Mouse (Mus musculus) hindbrain, embryonic 12.5 days (tissue): ENCODE measurements around the gene Foxl1. TPM values are rescaled to one million over a fixed set of nuclear protein-coding genes. Genes with fewer than 3 reads are reported as not detected.

ENCODE experiments used
- ATAC-seq: fragments of 200-750 bp; cut with Nextera tagmentation; 2 replicates; pipeline ENCODE4 v1.8.0; 2017; ENCODE audit warnings: moderate TSS enrichment; ENCODE audit not compliant: low FRiP score
- H3K27ac ChIP-seq: fragments of 300-500 bp; sonication (generic); 2 replicates; pipeline ENCODE4 v1.5.1; 2016; ENCODE audit warnings: mild to moderate bottlenecking
- H3K27me3 ChIP-seq: fragments of 300-500 bp; sonication (generic); 2 replicates; pipeline ENCODE4 v1.6.1; 2016; ENCODE audit warnings: mild to moderate bottlenecking
- H3K36me3 ChIP-seq: fragments of 300-500 bp; sonication (generic); 2 replicates; pipeline ENCODE4 v1.6.1; 2016; ENCODE audit warnings: mild to moderate bottlenecking
- H3K4me1 ChIP-seq: fragments of 300-500 bp; sonication (generic); 2 replicates; pipeline ENCODE4 v1.6.1; 2016
- H3K4me2 ChIP-seq: fragments of 300-500 bp; sonication (generic); replicated peaks from 2 replicates; pipeline ENCODE4 v1.6.1; 2016; ENCODE audit warnings: mild to moderate bottlenecking
- H3K4me3 ChIP-seq: fragments of 300-500 bp; sonication (generic); 2 replicates; pipeline ENCODE4 v1.5.1; 2016; ENCODE audit warnings: mild to moderate bottlenecking
- H3K9ac ChIP-seq: fragments of 300-500 bp; sonication (generic); 2 replicates; pipeline ENCODE4 v1.6.1; 2016; ENCODE audit warnings: mild to moderate bottlenecking, moderate library complexity
- H3K9me3 ChIP-seq: fragments of 300-500 bp; sonication (generic); replicated peaks from 2 replicates; pipeline ENCODE4 v1.6.1; 2016; ENCODE audit warnings: mild to moderate bottlenecking
- WGBS: fragments of 180-500 bp; shearing (Covaris S2); methylation state at CpG from one replicate; pipeline ENCODE4 v1.1.7; 2016; 5-methylcytosine and 5-hydroxymethylcytosine counted together
- polyA plus RNA-seq: library from polyadenylated mRNA; unstranded; fragments of >200 nt; fragmentation: Nextera tagmentation; extraction: Ambion mirVana; gene quantifications from 2 replicates; pipeline ENCODE4 v1.2.1, GENCODE M21; 2016

Foxl1 gene
- polyA plus RNA-seq = 1.8 and 2.2 TPM in 2 replicates

GRCm38 (mm10) chr8:121127756-121128375 is at the start of gene Foxl1:
TSS of gene Foxl1 (plus strand) at chr8:121127940.
- Histone ChIP-seq H3K27ac (no peak within 1 kb of the TSS), H3K4me1 (peaks cover 22% of the 10 kb centered on the region), H3K4me3 (peak within 1 kb of the TSS; percentile 13), H3K27me3 (peaks cover 97% of the 10 kb centered on the region), H3K9me3 (peaks cover 6% of the 10 kb centered on the region; the same call in 1 of the 2 replicates), H3K9ac (no peak within 1 kb of the TSS), H3K36me3 (no peaks in the 10 kb centered on the region), H3K4me2 (peak within 1 kb of the TSS; percentile 33)
- ATAC-seq = no peak
- WGBS = under 1% methylated on average over 43 of the region's 43 CpGs

- Histone ChIP-seq H3K9me3 (peaks cover 3% of the 10 kb centered on the region; the same call in 1 of the 2 replicates), H3K27ac (no peak overlapping the region), H3K27me3 (peaks cover 99% of the 10 kb centered on the region), H3K9ac (no peak overlapping the region), H3K4me3 (no peak overlapping the region), H3K4me2 (no peak overlapping the region), H3K36me3 (no peaks in the 10 kb centered on the region), H3K4me1 (peaks cover 14% of the 10 kb centered on the region)
- 3% methylated on average over 14 of the region's 14 CpGs for WGBS
- ATAC-seq = no peak
Observed at GRCm38 (mm10) chr8:121078721-121079120, 49.0 kb upstream of the Foxl1 start.

- 2% methylated on average over 7 of the region's 7 CpGs for WGBS
- Histone ChIP-seq H3K4me1 (peaks cover 18% of the 10 kb centered on the region), H3K4me2 (no peak overlapping the region), H3K9me3 (peaks cover 3% of the 10 kb centered on the region; the same call in 1 of the 2 replicates), H3K27ac (no peak overlapping the region), H3K4me3 (no peak overlapping the region), H3K9ac (no peak overlapping the region), H3K27me3 (peaks cover 99% of the 10 kb centered on the region), H3K36me3 (no peaks in the 10 kb centered on the region)
- no peak for ATAC-seq
Observed at GRCm38 (mm10) chr8:121079201-121079600, 48.5 kb upstream of the Foxl1 start.

GRCm38 (mm10) chr8:121079944-121080343 is 47.8 kb upstream of the Foxl1 start:
- no peak for ATAC-seq
- 3% methylated on average over 12 of the region's 12 CpGs for WGBS
- Histone ChIP-seq H3K4me1 (peaks cover 25% of the 10 kb centered on the region), H3K36me3 (no peaks in the 10 kb centered on the region), H3K4me2 (no peak overlapping the region), H3K9me3 (peaks cover 3% of the 10 kb centered on the region; the same call in 1 of the 2 replicates), H3K9ac (no peak overlapping the region), H3K4me3 (no peak overlapping the region), H3K27me3 (peaks cover 99% of the 10 kb centered on the region), H3K27ac (no peak overlapping the region)

GRCm38 (mm10) chr8:121080361-121081090 is 47.2 kb upstream of the Foxl1 start:
- peaks cover 27% of the 10 kb centered on the region for H3K4me1 ChIP-seq
- H3K4me3 ChIP-seq = no peak overlapping the region
- no peak overlapping the region for H3K9ac ChIP-seq
- peaks cover 99% of the 10 kb centered on the region for H3K27me3 ChIP-seq
- no peak overlapping the region for H3K27ac ChIP-seq
- peaks cover 3% of the 10 kb centered on the region; the same call in 1 of the 2 replicates for H3K9me3 ChIP-seq
- no peak overlapping the region for H3K4me2 ChIP-seq
- no peaks in the 10 kb centered on the region for H3K36me3 ChIP-seq
- ATAC-seq = no peak
- WGBS = under 1% methylated on average over 49 of the region's 49 CpGs

GRCm38 (mm10) chr8:121081398-121081797 is 46.3 kb upstream of the Foxl1 start:
- Histone ChIP-seq H3K36me3 (no peaks in the 10 kb centered on the region), H3K4me3 (no peak overlapping the region), H3K9me3 (no peaks in the 10 kb centered on the region), H3K4me2 (no peak overlapping the region), H3K4me1 (peaks cover 27% of the 10 kb centered on the region), H3K27me3 (peaks cover 99% of the 10 kb centered on the region), H3K27ac (no peak overlapping the region), H3K9ac (no peak overlapping the region)
- ATAC-seq = no peak
- 2% methylated on average over 7 of the region's 7 CpGs for WGBS

- peaks cover 27% of the 10 kb centered on the region for H3K4me1 ChIP-seq
- ATAC-seq = no peak
- H3K4me3 ChIP-seq = peak overlapping the region; percentile 43
- H3K36me3 ChIP-seq = no peaks in the 10 kb centered on the region
- H3K9ac ChIP-seq = no peak overlapping the region
- no peak overlapping the region for H3K27ac ChIP-seq
- H3K4me2 ChIP-seq = peak overlapping the region; percentile 82
- H3K9me3 ChIP-seq = no peaks in the 10 kb centered on the region
- WGBS = under 1% methylated on average over 54 of the region's 57 CpGs
- peaks cover 99% of the 10 kb centered on the region for H3K27me3 ChIP-seq
Observed at GRCm38 (mm10) chr8:121082218-121083092, 45.3 kb upstream of the Foxl1 start.

GRCm38 (mm10) chr8:121083093-121083935 is 44.4 kb upstream of the Foxl1 start:
- peaks cover 27% of the 10 kb centered on the region for H3K4me1 ChIP-seq
- H3K9me3 ChIP-seq = no peaks in the 10 kb centered on the region
- peaks cover 98% of the 10 kb centered on the region for H3K27me3 ChIP-seq
- H3K9ac ChIP-seq = no peak overlapping the region
- peak overlapping the region; percentile 43 for H3K4me3 ChIP-seq
- peak overlapping the region; percentile 82 for H3K4me2 ChIP-seq
- under 1% methylated on average over 89 of the region's 89 CpGs for WGBS
- H3K36me3 ChIP-seq = no peaks in the 10 kb centered on the region
- ATAC-seq = no peak
- H3K27ac ChIP-seq = no peak overlapping the region

- peak overlapping the region; percentile 82 for H3K4me2 ChIP-seq
- H3K36me3 ChIP-seq = no peaks in the 10 kb centered on the region
- H3K4me3 ChIP-seq = peak overlapping the region; percentile 43
- no peak for ATAC-seq
- H3K27me3 ChIP-seq = peaks cover 99% of the 10 kb centered on the region
- peaks cover 27% of the 10 kb centered on the region for H3K4me1 ChIP-seq
- H3K9me3 ChIP-seq = no peaks in the 10 kb centered on the region
- no peak overlapping the region for H3K9ac ChIP-seq
- H3K27ac ChIP-seq = no peak overlapping the region
- 0% methylated on average over 13 of the region's 27 CpGs for WGBS
Observed at GRCm38 (mm10) chr8:121083936-121084209, 43.9 kb upstream of the Foxl1 start.

- H3K4me3 ChIP-seq = peak within 1 kb of the TSS; percentile 43
- H3K9me3 ChIP-seq = no peaks in the 10 kb centered on the region
- H3K27me3 ChIP-seq = peaks cover 99% of the 10 kb centered on the region
- peaks cover 27% of the 10 kb centered on the region for H3K4me1 ChIP-seq
- H3K9ac ChIP-seq = peak within 1 kb of the TSS; percentile 50
- WGBS = under 1% methylated on average over 64 of the region's 83 CpGs
- no peaks in the 10 kb centered on the region for H3K36me3 ChIP-seq
- ATAC-seq = 0 out of 2 replicates have a peak, but pooled peaks have one; percentile 32
- H3K27ac ChIP-seq = no peak within 1 kb of the TSS
- H3K4me2 ChIP-seq = peak within 1 kb of the TSS; percentile 82
Observed at GRCm38 (mm10) chr8:121084210-121084951, 43.4 kb upstream of the Foxl1 start, which contains the start of gene Foxf1. TSS of gene Foxf1 (plus strand) at chr8:121084386.

- H3K36me3 ChIP-seq = no peaks in the 10 kb centered on the region
- H3K9me3 ChIP-seq = no peaks in the 10 kb centered on the region
- ATAC-seq = no peak
- H3K27ac ChIP-seq = no peak overlapping the region
- H3K4me1 ChIP-seq = peaks cover 27% of the 10 kb centered on the region
- peak overlapping the region; percentile 43 for H3K4me3 ChIP-seq
- H3K27me3 ChIP-seq = peaks cover 99% of the 10 kb centered on the region
- peak overlapping the region; percentile 82 for H3K4me2 ChIP-seq
- WGBS = 2% methylated on average over 30 of the region's 30 CpGs
- peak overlapping the region; percentile 23; the same call in 1 of the 2 replicates for H3K9ac ChIP-seq
Observed at GRCm38 (mm10) chr8:121085011-121085410, 42.7 kb upstream of the Foxl1 start.
